Mouse (Mus musculus) cortical plate, adult 2 months (tissue): ENCODE measurements around the gene Kif27.

Source experiments
- CTCF ChIP-seq: fragments of 200-500 bp; IDR thresholded peaks from 2 replicates; pipeline ENCODE4 v1.5.1; 2011; ENCODE audit warnings: mild to moderate bottlenecking, control low read depth, low read length; ENCODE audit not compliant: insufficient read depth; ENCODE audit errors: extremely low read depth
- POLR2A ChIP-seq: fragments of 200-500 bp; IDR thresholded peaks from 2 replicates; pipeline ENCODE4 v1.6.1; 2011; ENCODE audit warnings: mild to moderate bottlenecking, low read length, control low read depth; ENCODE audit not compliant: insufficient read depth; ENCODE audit errors: extremely low read depth

DNA sequence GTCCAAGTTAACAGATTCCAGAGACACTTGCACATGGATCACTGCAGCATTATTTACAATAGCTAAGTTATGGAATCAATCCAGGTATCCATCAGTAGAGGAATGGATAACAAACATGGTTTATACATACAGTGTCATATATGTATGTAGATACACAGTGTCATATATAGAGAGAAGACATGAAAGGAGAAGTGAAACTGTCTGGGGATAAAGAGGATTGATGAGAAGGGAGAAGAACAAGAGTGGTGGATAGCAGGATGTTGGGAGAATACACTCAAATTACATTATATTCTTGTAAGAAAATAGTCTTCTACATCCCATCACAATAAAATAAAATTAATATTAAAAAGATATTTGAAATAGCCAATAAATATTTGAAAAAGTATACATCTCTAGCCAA is 5.9 kb downstream of the Kif27 start:
- TF ChIP-seq CTCF (no peak), POLR2A (no peak)
